In the genomic region with DNA sequence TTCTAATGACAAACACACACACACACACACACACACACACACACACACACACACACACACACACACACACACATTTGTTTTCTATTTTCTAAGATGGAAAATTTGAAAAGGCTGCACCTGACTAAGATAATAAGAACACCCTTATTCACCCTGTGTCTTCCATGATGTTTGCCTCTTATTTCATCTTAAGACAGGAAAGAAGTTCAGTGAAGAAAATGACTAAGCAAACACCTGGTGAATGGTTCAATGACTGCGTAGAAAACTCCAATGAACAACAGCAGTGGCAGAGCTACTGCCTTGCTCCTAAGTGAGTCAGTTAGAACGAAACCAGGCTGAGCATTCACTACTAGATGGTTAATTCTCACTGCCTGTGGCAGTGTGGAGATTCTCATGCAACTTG, we compare ENCODE assay signal across 21 mouse cellular contexts. TPM values are rescaled to one million over a fixed set of nuclear protein-coding genes. Genes with fewer than 3 reads are reported as not detected.
DNase-seq lines count a peak whose midpoint lies in the region; ATAC-seq and TF ChIP-seq lines count a peak whose summit lies in the region.
"Had no signal": no experiment of that assay in that cellular context is flagged by ENCODE, and none has a peak within 500 bp of the region (broad histone marks: within the 10 kb centered on the region; RNA-seq: fewer than 3 reads in every experiment).

No protein-coding gene starts in this region.

- no peak for TF ChIP-seq CTCF in CH12.LX (conservative IDR thresholded peaks at IDR 0.05 in 1 of 2, IDR thresholded peaks at IDR 0.05 in 1 of 2; ENCODE audit: low read depth in 2 of 2, low read length in 2 of 2)

- no peak overlapping the region for H3K9ac ChIP-seq in CH12.LX (ENCODE audit: insufficient read depth, low read depth)
- H3K9ac ChIP-seq in hindbrain, embryonic 12.5 days, result no peak overlapping the region
- H3K9ac ChIP-seq: embryonic facial prominence, embryonic 12.5 days; forebrain, embryonic 13.5 days; forebrain, embryonic 15.5 days; forebrain, postnatal 0 days had no signal

- peak; percentile 23 for DNase-seq in CD4-positive, CD25-positive, alpha-beta regulatory T cell, adult 2 months (ENCODE audit: low read depth, low spot score)
- DNase-seq in thymus, postnatal 0 days (ENCODE audit: low spot score), result peak; percentile 43
- DNase-seq in thymus, postnatal 14 days, result no peak
- DNase-seq in CH12.LX (ENCODE audit: extremely low read depth), result peak; percentile 85
- no peak for DNase-seq in embryo, embryonic 10 days (ENCODE audit: low spot score)
- DNase-seq: adrenal gland, adult 2 months; adrenal gland, postnatal 10 days; adrenal gland, postnatal 25 days; cerebellum, adult 11 months; cerebellum, adult 18-20 months; cerebellum, adult 8-10 months; cerebellum, adult 9-11 months; cerebellum, postnatal 14 days; cerebellum, postnatal 36 days; forebrain, postnatal 0 days had no signal

- peak; percentile 94 for TF ChIP-seq EP300 in CH12.LX (IDR thresholded peaks at IDR 0.05; ENCODE audit: low read length)

- no peak overlapping the region for H3K27ac ChIP-seq in CH12.LX (ENCODE audit: insufficient read depth, low read depth)
- no peak overlapping the region for H3K27ac ChIP-seq in hindbrain, embryonic 12.5 days
- H3K27ac ChIP-seq: embryonic facial prominence, embryonic 10.5 days; embryonic facial prominence, embryonic 12.5 days; forebrain, embryonic 13.5 days; forebrain, embryonic 15.5 days had no signal

- H3K4me2 ChIP-seq in CH12.LX (ENCODE audit: insufficient read depth, low read depth, poor library complexity, severe bottlenecking), result no peak overlapping the region
- no peak overlapping the region for H3K4me2 ChIP-seq in hindbrain, embryonic 12.5 days (replicated peaks)
- H3K4me2 ChIP-seq: embryonic facial prominence, embryonic 12.5 days; forebrain, embryonic 13.5 days; forebrain, embryonic 15.5 days had no signal

- no peak for ATAC-seq in CD4-positive, CD25-positive, alpha-beta regulatory T cell, adult 4 months
- ATAC-seq in hindbrain, embryonic 12.5 days (ENCODE audit: low FRiP score), result no peak
- ATAC-seq: forebrain, embryonic 13.5 days; forebrain, embryonic 15.5 days; forebrain, postnatal 0 days had no signal

- in situ Hi-C loops in CH12.LX (cut with MboI; ENCODE audit: low pct_ligation_motif_present, low pct_unique_long_range_greater_than_20kb, low sequenced_read_pairs), result loop anchor here (10.0 kb wide), 1 partner anchor 117 kb away; no protein-coding TSS in a partner anchor

- dilution Hi-C loops in CH12.LX (cut with MboI; ENCODE audit: extremely low pct_ligation_motif_present, extremely low pct_unique_long_range_greater_than_20kb, low sequenced_read_pairs), result no loop called here

- H3K27me3 ChIP-seq in CH12.LX (replicated peaks), result no peaks in the 10 kb centered on the region
- H3K27me3 ChIP-seq in hindbrain, embryonic 12.5 days, result no peaks in the 10 kb centered on the region
- H3K27me3 ChIP-seq: embryonic facial prominence, embryonic 12.5 days; forebrain, embryonic 13.5 days; forebrain, embryonic 15.5 days had no signal

- no peak overlapping the region for H3K4me3 ChIP-seq in CH12.LX (replicated peaks in 1 of 3; ENCODE audit: low read depth in 2 of 3, low read length in 2 of 3, poor library complexity in 1 of 3)
- H3K4me3 ChIP-seq in hindbrain, embryonic 12.5 days, result no peak overlapping the region
- H3K4me3 ChIP-seq: embryonic facial prominence, embryonic 10.5 days; embryonic facial prominence, embryonic 12.5 days; forebrain, embryonic 13.5 days; forebrain, embryonic 15.5 days had no signal

- 84% methylated on average over 2 of the region's 2 CpGs for WGBS in hindbrain, embryonic 12.5 days

- H3K36me3 ChIP-seq in CH12.LX (replicated peaks in 1 of 2; ENCODE audit: control insufficient read depth in 1 of 2, insufficient read depth in 1 of 2, low read length in 1 of 2), result no peaks in the 10 kb centered on the region
- H3K36me3 ChIP-seq in hindbrain, embryonic 12.5 days, result no peaks in the 10 kb centered on the region
- H3K36me3 ChIP-seq: embryonic facial prominence, embryonic 10.5 days; embryonic facial prominence, embryonic 12.5 days; forebrain, embryonic 15.5 days had no signal

- no peak for TF ChIP-seq POLR2A in CH12.LX (IDR thresholded peaks at IDR 0.05; ENCODE audit: low read depth, low read length)

- peaks cover 19 to 60% of the 10 kb centered on the region in 2 experiments for H3K4me1 ChIP-seq in CH12.LX (ENCODE audit: control insufficient read depth in 1 of 2, insufficient read depth in 2 of 2)
- no peaks in the 10 kb centered on the region for H3K4me1 ChIP-seq in hindbrain, embryonic 12.5 days
- H3K4me1 ChIP-seq: embryonic facial prominence, embryonic 10.5 days; embryonic facial prominence, embryonic 12.5 days; forebrain, embryonic 13.5 days; forebrain, embryonic 15.5 days had no signal

- H3K9me3 ChIP-seq in CH12.LX (replicated peaks; ENCODE audit: low read length), result no peaks in the 10 kb centered on the region
- no peaks in the 10 kb centered on the region for H3K9me3 ChIP-seq in hindbrain, embryonic 12.5 days (replicated peaks)
- H3K9me3 ChIP-seq: embryonic facial prominence, embryonic 10.5 days; embryonic facial prominence, embryonic 12.5 days; forebrain, embryonic 13.5 days; forebrain, embryonic 15.5 days had no signal

- H3K79me2 ChIP-seq in CH12.LX (replicated peaks; ENCODE audit: control insufficient read depth, extremely low read depth, insufficient read depth, poor library complexity, severe bottlenecking), result no peaks in the 10 kb centered on the region

- TF ChIP-seq RAD21 in CH12.LX (IDR thresholded peaks at IDR 0.05; ENCODE audit: low read depth, low read length), result no peak; the same call in none of the 2 replicates

TF ChIP-seq in CH12.LX, 34 proteins besides CTCF, POLR2A, EP300 and RAD21:
- TF ChIP-seq NELFE (IDR thresholded peaks at IDR 0.05; ENCODE audit: low read depth, low read length), result no peak
- no peak for TF ChIP-seq NRF1 (IDR thresholded peaks at IDR 0.05; ENCODE audit: low read depth, low read length)
- TF ChIP-seq MEF2A (IDR thresholded peaks at IDR 0.05; ENCODE audit: borderline replicate concordance, low read depth, low read length), result peak; percentile 76
- peak; percentile 84 for TF ChIP-seq IRF4 (IDR thresholded peaks at IDR 0.05; ENCODE audit: low read depth, low read length)
- TF ChIP-seq POLR2AphosphoS2 (IDR thresholded peaks at IDR 0.05; ENCODE audit: low read depth, low read length), result no peak
- peak; percentile 42; the same call in 1 of the 2 replicates for TF ChIP-seq MXI1 (IDR thresholded peaks at IDR 0.05; ENCODE audit: low read depth, low read length)
- TF ChIP-seq SMC3 (IDR thresholded peaks at IDR 0.05; ENCODE audit: low read depth, low read length), result no peak
- TF ChIP-seq GABPA (IDR thresholded peaks at IDR 0.05; ENCODE audit: insufficient replicate concordance, low read depth, low read length), result no peak
- TF ChIP-seq CHD1 (IDR thresholded peaks at IDR 0.05; ENCODE audit: low read depth, low read length), result no peak
- TF ChIP-seq JUN (IDR thresholded peaks at IDR 0.05; ENCODE audit: insufficient read depth, low read depth, low read length), result peak; percentile 67
- no peak for TF ChIP-seq ZKSCAN1 (IDR thresholded peaks at IDR 0.05; ENCODE audit: borderline replicate concordance, low read depth, low read length)
- peak; percentile 95 for TF ChIP-seq ETS1 (conservative IDR thresholded peaks at IDR 0.05; ENCODE audit: low read depth, low read length)
- no peak for TF ChIP-seq MAZ (IDR thresholded peaks at IDR 0.05; ENCODE audit: low read depth, low read length)
- 0 out of 2 replicates have a peak, but pooled peaks have one; percentile 56 for TF ChIP-seq MYC (IDR thresholded peaks at IDR 0.05; ENCODE audit: low read depth, low read length)
- TF ChIP-seq CHD2 (IDR thresholded peaks at IDR 0.05; ENCODE audit: low read length), result 0 out of 2 replicates have a peak, but pooled peaks have one; percentile 44
- TF ChIP-seq KAT2A (IDR thresholded peaks at IDR 0.05; ENCODE audit: insufficient replicate concordance, low read length), result no peak
- 0 out of 2 replicates have a peak, but pooled peaks have one; percentile 41 for TF ChIP-seq TBP (conservative IDR thresholded peaks at IDR 0.05; ENCODE audit: low read depth, low read length)
- TF ChIP-seq BHLHE40 (IDR thresholded peaks at IDR 0.05; ENCODE audit: low read depth, low read length), result peak; percentile 86
- TF ChIP-seq TCF12 (IDR thresholded peaks at IDR 0.05; ENCODE audit: low read depth, low read length), result peak; percentile 82
- TF ChIP-seq E2F4 (IDR thresholded peaks at IDR 0.05; ENCODE audit: insufficient replicate concordance, low read depth, low read length), result no peak
- TF ChIP-seq ZMIZ1 (IDR thresholded peaks at IDR 0.05; ENCODE audit: low read depth, low read length), result no peak
- TF ChIP-seq RCOR1 (conservative IDR thresholded peaks at IDR 0.05; ENCODE audit: low read depth, low read length), result peak; percentile 77; the same call in 1 of the 2 replicates
- TF ChIP-seq MAFK (IDR thresholded peaks at IDR 0.05; ENCODE audit: insufficient replicate concordance, low read length), result peak; percentile 80
- peak; percentile 28; the same call in 1 of the 2 replicates for TF ChIP-seq ZNF384 (IDR thresholded peaks at IDR 0.05; ENCODE audit: low read depth, low read length)
- peak; percentile 67; the same call in 1 of the 2 replicates for TF ChIP-seq SIN3A (IDR thresholded peaks at IDR 0.05; ENCODE audit: low read length)
- TF ChIP-seq MAX (IDR thresholded peaks at IDR 0.05; ENCODE audit: low read length), result peak; percentile 67; the same call in 1 of the 2 replicates
- TF ChIP-seq JUND (conservative IDR thresholded peaks at IDR 0.05; ENCODE audit: low read depth, low read length), result peak; percentile 89

RNA-seq across cellular contexts. Expression of a gene that starts 30.8 kb away (rescaled TPM):
- polyA plus RNA-seq in CD4-positive, CD25-positive, alpha-beta regulatory T cell, adult 4 months (2017; shearing (Covaris generic)), result 100 to 1,000 TPM in 1 of 2 experiments, 10 to 100 TPM in 1; 81.1 to 109 TPM
- polyA plus RNA-seq in thymus, postnatal 0 days (2015; fragmentation: Nextera tagmentation; extraction: Ambion mirVana), result 50.9 and 54.3 TPM in 2 replicates
- total RNA-seq in CH12.LX (2012; rRNA removed) (256 and 271 TPM in 2 replicates), CH12.LX (2014; rRNA removed) (351 and 369 TPM in 2 replicates)
- polyA plus RNA-seq in CH12.LX (2012; ENCODE audit: insufficient read length, low read depth), result 283 and 346 TPM in 2 replicates
- polyA plus RNA-seq in hindbrain, embryonic 12.5 days (2016; fragmentation: Nextera tagmentation; extraction: Ambion mirVana), result 11.1 and 11.6 TPM in 2 replicates

Comparison
In these comparisons a context has a peak if more than half of its experiments do, and no peak if none do; other contexts are left out.
1. DNase-seq: peak in CD4-positive, CD25-positive, alpha-beta regulatory T cell, adult 2 months (single experiment), thymus, postnatal 0 days (single experiment) and CH12.LX (single experiment); none in thymus, postnatal 14 days (single experiment) and embryo, embryonic 10 days (single experiment).